In the genomic region with DNA sequence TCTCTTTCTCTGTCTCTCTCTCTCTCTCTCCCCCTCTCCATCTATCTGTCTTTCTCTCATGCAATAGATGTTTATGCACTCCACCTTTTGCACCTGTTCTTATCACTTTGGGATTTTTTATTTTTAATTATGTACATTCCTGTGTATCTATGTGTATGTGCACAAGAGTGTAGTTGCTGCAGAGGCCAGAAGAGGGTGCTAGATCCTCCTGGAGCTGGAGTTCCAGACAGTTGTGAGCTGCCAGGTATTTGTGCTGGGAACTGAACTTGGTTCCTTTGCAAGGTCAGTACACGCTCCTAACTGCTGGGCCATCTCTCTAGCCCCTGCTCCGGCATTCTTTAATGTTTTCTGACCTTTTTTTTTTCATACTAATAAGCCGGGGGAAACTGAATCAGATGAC, we compare ENCODE assay signal across 28 mouse cellular contexts. TPM values are rescaled to one million over a fixed set of nuclear protein-coding genes. Genes with fewer than 3 reads are reported as not detected.
DNase-seq lines count a peak whose midpoint lies in the region; ATAC-seq and TF ChIP-seq lines count a peak whose summit lies in the region.
"Had no signal": no experiment of that assay in that cellular context is flagged by ENCODE, and none has a peak within 500 bp of the region (broad histone marks: within the 10 kb centered on the region; RNA-seq: fewer than 3 reads in every experiment).

No protein-coding gene starts in this region.

- no peak overlapping the region for H3K4me3 ChIP-seq in kidney, adult 2 months (ENCODE audit: insufficient read depth, low read depth, low read length)
- no peak overlapping the region for H3K4me3 ChIP-seq in kidney, embryonic 15.5 days (replicated peaks)
- H3K4me3 ChIP-seq in lung, embryonic 14.5 days (ENCODE audit: low read depth, low read length) = no peak overlapping the region
- H3K4me3 ChIP-seq: embryonic facial prominence, embryonic 15.5 days; forebrain, embryonic 12.5 days; midbrain, embryonic 15.5 days had no signal

- 0 out of 2 replicates have a peak, but pooled peaks have one; percentile 12 for TF ChIP-seq CTCF in kidney, adult 2 months (conservative IDR thresholded peaks at IDR 0.05; ENCODE audit: insufficient read depth, insufficient read length, low read depth, low read length)
- TF ChIP-seq CTCF in lung, embryonic 14.5 days (IDR thresholded peaks at IDR 0.05; ENCODE audit: low read depth) = peak; percentile 18; the same call in 1 of the 2 replicates

- H3K4me1 ChIP-seq in kidney, adult 2 months (ENCODE audit: control insufficient read depth, insufficient read depth, low read length) = peaks cover 11% of the 10 kb centered on the region; the same call in 1 of the 2 replicates
- peaks cover 44% of the 10 kb centered on the region for H3K4me1 ChIP-seq in kidney, embryonic 15.5 days
- H3K4me1 ChIP-seq in lung, embryonic 14.5 days (ENCODE audit: insufficient read depth) = no peaks in the 10 kb centered on the region

- DNase-seq in kidney, adult 2 months = peak; percentile 14
- DNase-seq in lung, embryonic 14.5 days = no peak
- no peak for DNase-seq in lung, postnatal 10 days
- DNase-seq in ES-CJ7 (ENCODE audit: low read depth, low spot score) (peak; percentile 73), ZHBTc4 (ENCODE audit: low read depth, low spot score) (peak; percentile 72)
- DNase-seq in kidney, postnatal 4 days = no peak
- DNase-seq in ovary, adult 18-20 months (ENCODE audit: low spot score) = no peak
- DNase-seq: adrenal gland, adult 8-10 months; B cell, adult 2 months; cerebellum, adult 2 months; cerebellum, postnatal 14 days; forebrain, postnatal 0 days; gastrocnemius, postnatal 25 days; heart, adult 11 months; heart, postnatal 4 days; left cerebral cortex, postnatal 4 days; lung, adult 18-20 months; lung, postnatal 14 days; right cerebral cortex, adult 18-20 months; thymus, postnatal 14 days had no signal

- TF ChIP-seq POLR2A in kidney, adult 2 months (IDR thresholded peaks at IDR 0.05; ENCODE audit: low read depth, low read length) = no peak

- peak overlapping the region; percentile 40; the same call in 1 of the 2 replicates for H3K27ac ChIP-seq in kidney, adult 2 months (ENCODE audit: insufficient read depth, low read depth, low read length)
- H3K27ac ChIP-seq in kidney, embryonic 15.5 days = no peak overlapping the region
- H3K27ac ChIP-seq in lung, embryonic 14.5 days (ENCODE audit: low read depth) = no peak overlapping the region
- H3K27ac ChIP-seq: embryonic facial prominence, embryonic 15.5 days; forebrain, embryonic 12.5 days; hindbrain, embryonic 14.5 days; midbrain, embryonic 15.5 days had no signal

- H3K9ac ChIP-seq in kidney, embryonic 15.5 days = no peak overlapping the region
- no peak overlapping the region for H3K9ac ChIP-seq in lung, embryonic 14.5 days
- H3K9ac ChIP-seq: embryonic facial prominence, embryonic 15.5 days; forebrain, embryonic 12.5 days; forebrain, postnatal 0 days; hindbrain, embryonic 14.5 days; midbrain, embryonic 15.5 days had no signal

- H3K36me3 ChIP-seq in kidney, adult 2 months (ENCODE audit: control insufficient read depth, insufficient read depth, low read length) = no peaks in the 10 kb centered on the region
- no peaks in the 10 kb centered on the region for H3K36me3 ChIP-seq in kidney, embryonic 15.5 days
- no peaks in the 10 kb centered on the region for H3K36me3 ChIP-seq in lung, embryonic 14.5 days (ENCODE audit: insufficient read depth)
- H3K36me3 ChIP-seq: embryonic facial prominence, embryonic 15.5 days; forebrain, embryonic 12.5 days; midbrain, embryonic 15.5 days had no signal

- no peaks in the 10 kb centered on the region for H3K27me3 ChIP-seq in kidney, adult 2 months (replicated peaks; ENCODE audit: control insufficient read depth, insufficient read depth, low read length)
- H3K27me3 ChIP-seq in kidney, embryonic 15.5 days = peaks cover 7% of the 10 kb centered on the region; the same call in 1 of the 2 replicates
- H3K27me3 ChIP-seq in lung, embryonic 14.5 days (ENCODE audit: insufficient read depth, low read length) = no peaks in the 10 kb centered on the region
- H3K27me3 ChIP-seq: embryonic facial prominence, embryonic 15.5 days; midbrain, embryonic 15.5 days had no signal

- 78% methylated on average over 3 of the region's 3 CpGs for WGBS in kidney, adult 2 months
- 86% methylated on average over 3 of the region's 3 CpGs for WGBS in kidney, embryonic 15.5 days
- WGBS in lung, embryonic 14.5 days = 88% methylated on average over 3 of the region's 3 CpGs

- H3K9me3 ChIP-seq in kidney, embryonic 15.5 days (replicated peaks) = peaks cover 4% of the 10 kb centered on the region; the same call in 1 of the 2 replicates
- 0 out of 2 replicates have a peak, but pooled peaks cover 5% of the 10 kb centered on the region for H3K9me3 ChIP-seq in lung, embryonic 14.5 days (ENCODE audit: low read depth, low read length)
- H3K9me3 ChIP-seq: midbrain, embryonic 15.5 days had no signal

- ATAC-seq in kidney, embryonic 15.5 days (replicated peaks; ENCODE audit: low FRiP score) = no peak
- ATAC-seq in lung, embryonic 14.5 days (ENCODE audit: insufficient read depth) = no peak
- ATAC-seq: activated CD4-positive, CD25-positive, alpha-beta regulatory T cell, adult 4 months; forebrain, postnatal 0 days; inflammation-experienced regulatory T-cells, adult 6 months; midbrain, embryonic 15.5 days had no signal

- H3K4me2 ChIP-seq in kidney, embryonic 15.5 days = no peak overlapping the region
- no peak overlapping the region for H3K4me2 ChIP-seq in lung, embryonic 14.5 days
- H3K4me2 ChIP-seq: embryonic facial prominence, embryonic 15.5 days; forebrain, embryonic 12.5 days; heart, embryonic 11.5 days; hindbrain, embryonic 14.5 days; midbrain, embryonic 15.5 days had no signal

RNA-seq across cellular contexts. Expression of a gene that starts 38.0 kb away (rescaled TPM):
- polyA plus RNA-seq in kidney, adult 2 months (2012; rRNA removed) = 18.6 and 23.8 TPM in 2 replicates
- polyA plus RNA-seq in kidney, embryonic 15.5 days (2015; fragmentation: Nextera tagmentation; extraction: Ambion mirVana) = 61.0 and 65.3 TPM in 2 replicates
- 51.1 and 57.6 TPM in 2 replicates for polyA plus RNA-seq in lung, embryonic 14.5 days (2014; fragmentation: Nextera tagmentation; extraction: Ambion mirVana)

Comparison
In these comparisons a context has a peak if more than half of its experiments do, and no peak if none do; other contexts are left out.
1. DNase-seq: peak in kidney, adult 2 months (single experiment), ES-CJ7 (single experiment) and ZHBTc4 (single experiment); none in lung, embryonic 14.5 days (single experiment), lung, postnatal 10 days (single experiment), kidney, postnatal 4 days (0 of 2) and ovary, adult 18-20 months (single experiment).